Mouse (Mus musculus): ENCODE data around the gene F12. TPM values are rescaled to one million over a fixed set of nuclear protein-coding genes. Genes with fewer than 3 reads are reported as not detected.

F12 gene
- polyA plus RNA-seq, 1 experiment from 2014 or later = not detected

DNA sequence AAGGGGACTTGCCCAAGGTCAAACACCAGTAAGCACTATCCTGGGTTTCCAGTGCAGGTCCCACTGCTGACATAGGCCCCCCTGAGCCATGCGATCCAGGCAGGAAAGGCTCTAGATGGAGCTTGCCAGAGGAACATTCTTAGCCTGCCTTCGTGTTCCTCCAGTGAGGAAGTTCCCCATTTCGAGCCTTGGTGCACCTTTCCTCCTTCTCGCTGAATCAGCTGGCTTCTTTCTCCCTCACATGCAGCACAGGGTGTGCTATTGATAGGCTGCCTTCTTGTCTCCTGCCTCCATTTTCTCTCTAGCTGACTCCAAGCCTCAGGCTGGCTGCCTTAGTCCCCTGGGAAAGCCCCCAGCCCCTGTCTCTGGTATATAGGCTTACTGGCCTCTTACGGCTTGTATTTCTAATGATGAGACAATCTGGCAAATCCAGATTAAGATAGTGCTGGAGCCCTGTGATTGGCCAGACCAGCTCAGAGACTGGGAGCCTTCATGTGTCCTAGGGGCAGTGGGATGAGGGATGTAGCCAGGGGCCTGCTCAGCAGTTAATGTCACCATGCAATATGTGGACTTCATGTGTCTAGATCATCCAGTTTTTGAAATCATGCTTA lies 39.3 kb upstream of the F12 start:
- ATAC-seq = no peak
- Histone ChIP-seq H3K4me1 (peaks cover 68% of the 10 kb centered on the region), H3K9me3 (replicated peaks) (no peaks in the 10 kb centered on the region), H3K36me3 (ENCODE audit: poor library complexity, severe bottlenecking) (peaks cover 14% of the 10 kb centered on the region), H3K27ac (peak overlapping the region; percentile 98), H3K4me3 (peak overlapping the region; percentile 68), H3K9ac (peak overlapping the region; percentile 89), H3K27me3 (no peaks in the 10 kb centered on the region), H3K4me2 (peak overlapping the region; percentile 75)
- 56% methylated on average over 5 of the region's 5 CpGs for WGBS

GRCm38 (mm10) chr13:55465184-55465583 lies 38.6 kb upstream of the F12 start:
- peaks cover 22% of the 10 kb centered on the region for H3K36me3 ChIP-seq (ENCODE audit: poor library complexity, severe bottlenecking)
- ATAC-seq = peak; percentile 7
- peak overlapping the region; percentile 68 for H3K4me3 ChIP-seq
- WGBS = 0% methylated on average over 3 of the region's 3 CpGs
- peak overlapping the region; percentile 89 for H3K9ac ChIP-seq
- peak overlapping the region; percentile 98 for H3K27ac ChIP-seq
- H3K9me3 ChIP-seq (replicated peaks) = no peaks in the 10 kb centered on the region
- H3K4me1 ChIP-seq = peaks cover 60% of the 10 kb centered on the region
- no peaks in the 10 kb centered on the region for H3K27me3 ChIP-seq
- H3K4me2 ChIP-seq = peak overlapping the region; percentile 75

DNA sequence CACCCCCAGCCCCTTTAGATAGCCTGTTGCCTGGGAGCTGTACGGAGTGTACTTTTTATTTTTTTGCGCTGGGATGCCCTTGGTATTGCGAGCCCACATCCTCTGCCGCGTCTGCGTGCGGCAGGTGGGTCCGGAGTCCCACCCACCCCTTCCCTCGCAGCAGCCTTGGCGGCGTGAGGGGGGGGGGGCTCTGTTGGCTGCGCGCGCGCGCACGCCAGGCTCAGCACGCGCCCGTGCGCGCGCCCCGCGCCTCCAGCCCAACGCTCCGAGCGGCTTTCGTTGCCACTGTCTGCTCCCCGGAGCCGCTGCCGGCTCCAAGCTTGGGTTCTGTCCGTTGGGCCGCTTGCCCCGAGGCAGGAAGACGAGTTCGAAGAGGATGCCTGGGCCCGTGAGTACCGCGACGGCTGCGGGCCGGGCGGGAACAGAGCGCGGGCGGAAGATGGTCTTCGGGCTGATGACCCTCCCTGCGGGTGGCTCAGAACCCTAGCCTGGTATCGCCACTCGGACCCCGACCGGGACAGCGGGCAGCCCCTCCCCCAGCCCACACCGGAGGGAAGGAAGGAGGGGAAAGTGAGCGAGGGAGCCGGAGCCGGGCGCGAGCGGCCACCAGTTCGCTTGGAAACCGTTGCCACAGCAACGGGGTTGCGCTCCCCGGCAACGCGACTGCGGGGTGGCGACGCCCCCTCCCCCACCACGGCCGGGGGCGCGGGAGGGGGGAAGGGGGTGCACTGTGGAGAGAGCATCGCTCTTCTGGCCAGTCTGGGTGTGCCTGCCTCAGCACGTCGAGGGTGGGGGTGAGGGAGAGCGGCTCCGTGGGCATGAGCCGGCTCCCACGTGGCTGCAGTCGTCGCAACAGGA lies 37.7 kb upstream of the F12 start, which contains the start of gene Prr7:
Gene Prr7, plus strand, starts transcription at position 241 of the 858 bp plus-strand sequence.
- peak within 1 kb of the TSS; percentile 68 for H3K4me3 ChIP-seq
- H3K36me3 ChIP-seq (ENCODE audit: poor library complexity, severe bottlenecking) = peaks cover 31% of the 10 kb centered on the region
- no peaks in the 10 kb centered on the region for H3K27me3 ChIP-seq
- H3K27ac ChIP-seq = peak within 1 kb of the TSS; percentile 98
- ATAC-seq = peak; percentile 82
- H3K9ac ChIP-seq = peak within 1 kb of the TSS; percentile 89
- H3K4me1 ChIP-seq = peaks cover 51% of the 10 kb centered on the region
- no peaks in the 10 kb centered on the region for H3K9me3 ChIP-seq (replicated peaks)
- under 1% methylated on average over 71 of the region's 84 CpGs for WGBS
- peak within 1 kb of the TSS; percentile 75 for H3K4me2 ChIP-seq

DNA sequence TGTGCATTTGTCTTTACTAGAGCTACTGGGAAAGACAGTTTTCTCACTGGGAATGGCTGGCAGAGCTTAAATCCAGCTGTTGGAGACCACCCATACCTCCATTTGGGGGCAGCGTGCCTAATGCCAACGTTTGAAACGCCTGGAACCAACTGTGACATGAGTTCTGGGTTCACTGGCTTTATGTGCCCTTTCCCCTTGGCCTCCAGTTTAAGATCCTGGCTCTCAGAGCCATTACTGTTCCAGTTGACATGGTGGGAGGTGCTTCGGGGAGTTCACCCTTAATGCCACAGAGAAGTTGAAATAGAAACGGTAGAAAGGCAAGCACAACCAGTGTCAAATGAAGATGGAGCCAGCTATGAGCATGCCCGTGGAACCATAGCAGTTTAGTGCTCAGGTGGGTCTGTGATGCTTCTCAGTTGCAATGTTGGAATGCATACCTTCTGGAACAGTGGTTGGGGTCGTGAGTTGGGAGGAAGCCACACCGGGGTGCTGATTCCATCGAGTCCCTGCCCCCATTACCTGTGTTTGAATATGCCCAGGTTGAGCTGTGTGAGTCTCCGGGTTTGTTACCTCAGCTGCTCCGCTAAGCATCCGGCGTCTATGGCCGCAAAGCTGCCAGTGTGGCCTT lies 36.9 kb upstream of the F12 start:
- Histone ChIP-seq H3K9me3 (replicated peaks) (no peaks in the 10 kb centered on the region), H3K4me2 (peak overlapping the region; percentile 75), H3K4me3 (peak overlapping the region; percentile 68), H3K9ac (peak overlapping the region; percentile 89), H3K27me3 (no peaks in the 10 kb centered on the region), H3K4me1 (peaks cover 44% of the 10 kb centered on the region), H3K27ac (peak overlapping the region; percentile 98), H3K36me3 (ENCODE audit: poor library complexity, severe bottlenecking) (peaks cover 39% of the 10 kb centered on the region)
- no peak; the same call in 1 of the 2 replicates for ATAC-seq
- whole genome bisulfite sequencing = 6% methylated on average over 14 of the region's 14 CpGs

- H3K9ac ChIP-seq = no peak overlapping the region
- no peaks in the 10 kb centered on the region for H3K27me3 ChIP-seq
- peak overlapping the region; percentile 75 for H3K4me2 ChIP-seq
- peaks cover 44% of the 10 kb centered on the region for H3K36me3 ChIP-seq (ENCODE audit: poor library complexity, severe bottlenecking)
- H3K4me3 ChIP-seq = no peak overlapping the region
- H3K4me1 ChIP-seq = peaks cover 38% of the 10 kb centered on the region
- WGBS = 53% methylated on average over 2 of the region's 2 CpGs
- H3K9me3 ChIP-seq (replicated peaks) = no peaks in the 10 kb centered on the region
- no peak overlapping the region for H3K27ac ChIP-seq
- ATAC-seq = no peak
Measured at GRCm38 (mm10) chr13:55462965-55463364, 36.4 kb upstream of the F12 start.

- Histone ChIP-seq H3K4me2 (no peak overlapping the region), H3K9me3 (replicated peaks) (no peaks in the 10 kb centered on the region), H3K27me3 (no peaks in the 10 kb centered on the region), H3K36me3 (ENCODE audit: poor library complexity, severe bottlenecking) (peaks cover 81% of the 10 kb centered on the region), H3K4me1 (peaks cover 15% of the 10 kb centered on the region), H3K9ac (no peak overlapping the region), H3K27ac (no peak overlapping the region), H3K4me3 (no peak overlapping the region)
- ATAC-seq = no peak
- 96% methylated on average over 16 of the region's 16 CpGs for WGBS
Measured at GRCm38 (mm10) chr13:55451785-55452549, 25.4 kb upstream of the F12 start.

GRCm38 (mm10) chr13:55451296-55451695 lies 24.7 kb upstream of the F12 start:
- Histone ChIP-seq H3K27ac (no peak overlapping the region), H3K4me1 (peaks cover 22% of the 10 kb centered on the region), H3K9ac (no peak overlapping the region), H3K9me3 (replicated peaks) (no peaks in the 10 kb centered on the region), H3K36me3 (ENCODE audit: poor library complexity, severe bottlenecking) (peaks cover 75% of the 10 kb centered on the region), H3K4me2 (no peak overlapping the region), H3K27me3 (no peaks in the 10 kb centered on the region), H3K4me3 (no peak overlapping the region)
- no peak for ATAC-seq
- WGBS = 92% methylated on average over 10 of the region's 10 CpGs

DNA sequence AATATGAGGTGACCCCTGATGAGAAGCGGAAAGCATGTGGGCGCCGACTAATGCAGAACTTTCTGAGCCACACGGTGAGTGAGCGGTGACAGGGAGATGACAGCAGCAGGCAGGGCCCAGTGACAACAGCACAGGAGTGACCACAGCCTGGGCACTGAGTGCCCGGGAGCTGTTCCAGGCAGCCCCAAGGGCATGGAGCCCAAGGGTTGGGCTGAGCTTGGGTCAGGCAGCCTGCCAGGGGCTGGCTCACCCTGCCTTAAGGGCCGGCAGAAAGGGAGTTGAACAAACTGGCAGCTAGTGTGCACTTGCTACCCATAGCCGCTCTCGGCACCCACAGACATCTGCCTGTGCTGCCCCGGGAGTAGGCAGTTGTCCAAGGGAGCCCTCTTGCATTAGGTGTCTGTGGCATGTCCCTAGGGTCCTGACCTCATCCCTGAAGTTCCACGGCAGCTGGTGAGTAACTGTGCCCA lies 24.0 kb upstream of the F12 start:
- Histone ChIP-seq H3K36me3 (ENCODE audit: poor library complexity, severe bottlenecking) (peaks cover 67% of the 10 kb centered on the region), H3K4me2 (no peak overlapping the region), H3K27ac (no peak overlapping the region), H3K9ac (no peak overlapping the region), H3K9me3 (replicated peaks) (no peaks in the 10 kb centered on the region), H3K4me1 (peaks cover 29% of the 10 kb centered on the region), H3K4me3 (no peak overlapping the region), H3K27me3 (no peaks in the 10 kb centered on the region)
- no peak for ATAC-seq
- 92% methylated on average over 11 of the region's 11 CpGs for WGBS

DNA sequence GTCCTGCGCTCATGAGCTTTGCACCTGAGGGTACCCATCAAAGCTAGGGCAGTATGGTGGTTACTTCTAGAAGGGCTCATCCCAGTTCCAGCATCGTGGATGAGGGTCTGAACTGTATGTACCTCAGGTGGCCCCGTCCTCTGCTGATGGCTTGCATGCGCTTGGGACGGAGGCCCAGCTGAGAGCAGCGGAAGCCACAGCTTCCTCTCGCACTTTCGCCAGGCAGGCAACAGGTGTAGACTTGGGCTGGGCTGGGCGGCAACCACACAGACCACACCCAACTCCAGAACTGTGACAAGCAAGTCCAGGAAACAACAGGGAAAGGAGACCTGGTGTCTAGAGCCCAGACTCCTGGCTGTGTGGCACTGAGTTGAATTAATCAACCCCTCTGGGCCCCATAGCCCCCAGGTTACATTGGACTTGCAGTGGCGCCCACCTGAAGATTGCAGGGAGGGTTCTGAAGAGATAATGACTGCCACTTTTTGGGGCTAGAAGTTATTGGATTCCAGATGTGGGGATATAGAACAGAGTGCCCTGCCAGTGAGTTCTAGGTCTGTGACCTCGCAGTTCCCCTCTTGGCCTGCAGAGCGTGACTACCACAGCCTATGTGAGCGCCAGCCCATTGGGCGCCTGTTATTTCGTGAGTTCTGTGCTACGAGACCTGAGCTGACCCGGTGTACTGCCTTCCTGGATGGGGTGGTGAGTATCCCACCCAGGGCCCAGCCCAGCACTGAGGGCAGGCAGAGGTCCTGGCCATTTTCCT lies 23.3 kb upstream of the F12 start:
- H3K36me3 ChIP-seq (ENCODE audit: poor library complexity, severe bottlenecking) = peaks cover 60% of the 10 kb centered on the region
- no peaks in the 10 kb centered on the region for H3K27me3 ChIP-seq
- no peak overlapping the region for H3K4me2 ChIP-seq
- no peak overlapping the region for H3K9ac ChIP-seq
- H3K4me1 ChIP-seq = peaks cover 29% of the 10 kb centered on the region
- no peak overlapping the region for H3K4me3 ChIP-seq
- WGBS = 92% methylated on average over 17 of the region's 17 CpGs
- no peak for ATAC-seq
- H3K9me3 ChIP-seq (replicated peaks) = no peaks in the 10 kb centered on the region
- H3K27ac ChIP-seq = no peak overlapping the region

DNA sequence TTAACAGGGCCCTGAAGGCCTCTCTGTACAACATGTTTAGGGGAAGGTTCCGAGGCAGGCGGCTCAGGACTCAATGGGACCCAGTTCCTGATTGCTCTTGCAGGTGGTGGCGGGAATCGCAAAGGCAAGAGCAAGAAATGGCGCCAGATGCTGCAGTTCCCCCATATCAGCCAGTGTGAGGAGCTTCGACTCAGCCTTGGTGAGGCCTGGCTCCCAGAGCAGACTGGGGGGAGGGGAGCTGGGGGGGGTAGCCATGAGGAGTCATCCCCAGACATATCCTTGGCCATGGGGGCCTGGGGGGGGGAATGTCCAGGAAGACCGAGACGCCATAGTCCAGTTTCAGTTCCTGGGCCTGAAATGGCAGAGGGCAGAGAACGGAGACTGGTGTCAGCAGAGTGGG lies 22.6 kb upstream of the F12 start:
- WGBS = 93% methylated on average over 9 of the region's 9 CpGs
- peaks cover 30% of the 10 kb centered on the region for H3K4me1 ChIP-seq
- H3K36me3 ChIP-seq (ENCODE audit: poor library complexity, severe bottlenecking) = peaks cover 54% of the 10 kb centered on the region
- no peak for ATAC-seq
- H3K9ac ChIP-seq = no peak overlapping the region
- H3K9me3 ChIP-seq (replicated peaks) = no peaks in the 10 kb centered on the region
- H3K4me2 ChIP-seq = no peak overlapping the region
- no peak overlapping the region for H3K27ac ChIP-seq
- H3K4me3 ChIP-seq = no peak overlapping the region
- no peaks in the 10 kb centered on the region for H3K27me3 ChIP-seq

DNA sequence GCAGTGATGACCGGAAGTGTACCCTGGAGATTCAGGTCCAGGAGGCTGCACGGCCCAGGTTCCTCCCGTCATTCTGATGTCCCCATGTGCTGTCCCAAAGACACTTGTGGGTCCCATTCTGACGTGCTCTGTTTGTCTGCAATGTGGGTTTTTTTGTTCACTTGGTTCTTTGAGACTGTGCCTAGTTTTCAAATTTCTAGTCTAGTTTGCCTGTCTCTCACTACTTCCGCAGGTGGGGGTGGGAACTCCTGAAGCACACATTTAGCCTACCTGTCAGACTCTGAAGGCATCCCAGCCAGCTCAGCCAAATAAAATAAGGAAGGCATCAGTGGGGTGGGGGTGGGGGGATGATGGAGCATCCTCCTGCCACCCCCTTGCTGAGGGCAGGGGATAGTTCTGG lies 21.5 kb upstream of the F12 start:
- Histone ChIP-seq H3K9me3 (replicated peaks) (no peaks in the 10 kb centered on the region), H3K27ac (no peak overlapping the region), H3K36me3 (ENCODE audit: poor library complexity, severe bottlenecking) (peaks cover 43% of the 10 kb centered on the region), H3K4me1 (peaks cover 38% of the 10 kb centered on the region), H3K27me3 (no peaks in the 10 kb centered on the region), H3K4me3 (no peak overlapping the region), H3K9ac (0 out of 2 replicates have a peak overlapping the region, but pooled peaks have one; percentile 30), H3K4me2 (no peak overlapping the region)
- no peak for ATAC-seq
- WGBS = 90% methylated on average over 5 of the region's 5 CpGs
